Mouse (Mus musculus): ENCODE results near the gene Hnrnpll.

DNA sequence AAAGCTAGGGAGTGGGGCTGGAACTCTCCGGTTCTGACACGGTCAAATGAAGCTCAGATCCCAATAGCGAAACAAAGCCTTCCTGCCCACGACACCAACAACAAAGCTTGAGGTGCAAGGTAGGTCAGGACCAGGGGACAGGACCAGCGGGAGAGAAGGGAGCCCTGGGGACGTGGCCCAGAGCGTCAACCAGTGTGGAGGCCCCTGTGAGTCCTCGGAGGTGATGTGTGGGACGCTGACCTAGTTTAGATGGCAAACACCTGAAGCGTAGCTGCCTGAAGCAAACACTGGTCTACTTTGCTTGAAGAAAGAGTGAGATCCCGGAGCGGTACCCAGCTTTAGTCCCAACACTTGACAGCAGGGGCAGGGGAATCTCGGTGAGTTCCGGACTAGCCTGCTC is 62.5 kb downstream of the Hnrnpll start:
- TF ChIP-seq GATA1 (IDR thresholded peaks at IDR 0.05; ENCODE audit: borderline replicate concordance, low read length) (no peak), FLI1 (IDR thresholded peaks at IDR 0.05; ENCODE audit: low read length) (no peak)

Data from megakaryocyte, embryonic 14.5 days (primary cell).